Mouse (Mus musculus) adrenal gland, adult 18-20 months (tissue): ENCODE results near the gene Plppr4. TPM values are rescaled to one million over a fixed set of nuclear protein-coding genes. Genes with fewer than 3 reads are reported as not detected.

Experiments used
- DNase-seq, 2 experiments: peaks; one replicate each; pipeline ENCODE4 v3.0.0; 2021 to 2022; ENCODE audit warnings: low spot score in 2 of 2
- long read RNA-seq, 2 experiments: library from polyadenylated mRNA; stranded (forward); transcript quantifications; one replicate each; pipeline ENCODE4 v2.0.0; 2021
- total RNA-seq, 2 experiments: library from RNA; stranded (reverse); gene quantifications; 1 replicate in 1 of 2; 2 replicates in 1 of 2; pipeline ENCODE4 v1.2.3; 2021

Gene Plppr4
- 1 to 10 TPM in 1 of 2 experiments, under 1 TPM in 1; 0.77 to 1.2 TPM for total RNA-seq
- long read RNA-seq, experiment 1: 0 reads
- long read RNA-seq, experiment 2, full-length matches to known transcripts: 3 of 3 reads
- long read RNA-seq, experiment 2, partial matches to known transcripts: 0 of 3 reads
- long read RNA-seq, experiment 2, other reads (novel, unspliced or antisense): 0 of 3 reads

DNA sequence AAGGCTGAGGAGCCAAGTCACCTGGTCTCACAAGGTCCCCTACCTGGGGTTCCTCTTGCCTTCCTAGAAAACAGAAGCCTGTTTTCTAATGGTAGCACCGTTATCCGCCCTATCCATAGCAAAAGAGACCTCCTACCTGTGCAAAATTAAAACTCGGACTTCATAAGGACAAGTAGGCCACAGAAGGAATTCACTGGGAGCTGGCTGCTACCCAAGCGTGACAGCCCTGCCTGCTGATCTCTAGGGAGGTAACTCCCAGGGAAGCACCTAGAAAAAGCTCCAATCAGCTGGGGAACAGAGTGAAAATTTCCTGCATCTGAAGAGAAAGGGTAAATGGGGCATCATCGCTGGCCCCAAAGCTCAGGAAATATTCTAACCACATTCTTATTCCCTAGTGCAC lies at the start of gene Plppr4:
Gene Plppr4, minus strand, starts transcription at position 349 of the 400 bp plus-strand sequence.
- DNase-seq: no peak

DNA sequence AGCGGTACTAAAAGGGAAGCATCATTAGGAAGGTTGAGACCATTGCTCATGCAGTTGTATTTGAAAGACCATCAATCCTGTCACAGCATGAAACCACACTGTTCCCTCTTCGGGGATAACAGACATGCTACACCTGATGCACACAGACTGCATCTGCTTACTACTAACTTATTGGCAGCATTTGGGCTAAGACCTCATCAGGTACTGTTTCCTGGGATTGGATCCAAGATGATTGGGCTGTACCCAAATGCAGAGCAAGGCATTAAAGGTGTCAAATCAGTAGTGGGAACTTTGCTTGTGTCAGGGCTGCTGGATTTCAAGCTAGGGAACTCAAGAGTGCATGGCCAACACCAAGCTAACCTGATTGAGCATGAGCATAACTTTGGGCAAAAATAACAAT lies 45.1 kb upstream of the Plppr4 start:
- DNase-seq: no peak

GRCm38 (mm10) chr3:117403740-117404139 lies 43.1 kb upstream of the Plppr4 start:
- no peak for DNase-seq

DNA sequence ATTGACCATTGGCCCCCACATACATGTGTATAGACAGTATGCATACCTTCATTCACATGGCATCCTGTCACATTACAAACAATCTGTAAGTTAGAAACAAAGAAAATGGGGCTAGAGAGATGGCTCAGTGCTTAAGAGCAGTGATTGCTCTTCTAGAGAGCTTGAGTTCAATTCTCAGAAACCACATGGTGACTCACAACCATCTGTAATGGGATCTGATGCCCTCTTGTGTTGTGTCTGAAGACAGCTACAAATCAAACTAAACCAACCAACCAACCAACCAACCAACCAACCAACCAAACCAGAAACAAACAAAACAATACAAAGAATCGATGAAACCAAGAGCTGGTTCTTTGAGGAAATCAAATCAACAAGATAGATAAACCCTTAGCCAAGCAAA lies 5.4 kb upstream of the Plppr4 start:
- DNase-seq: no peak

DNA sequence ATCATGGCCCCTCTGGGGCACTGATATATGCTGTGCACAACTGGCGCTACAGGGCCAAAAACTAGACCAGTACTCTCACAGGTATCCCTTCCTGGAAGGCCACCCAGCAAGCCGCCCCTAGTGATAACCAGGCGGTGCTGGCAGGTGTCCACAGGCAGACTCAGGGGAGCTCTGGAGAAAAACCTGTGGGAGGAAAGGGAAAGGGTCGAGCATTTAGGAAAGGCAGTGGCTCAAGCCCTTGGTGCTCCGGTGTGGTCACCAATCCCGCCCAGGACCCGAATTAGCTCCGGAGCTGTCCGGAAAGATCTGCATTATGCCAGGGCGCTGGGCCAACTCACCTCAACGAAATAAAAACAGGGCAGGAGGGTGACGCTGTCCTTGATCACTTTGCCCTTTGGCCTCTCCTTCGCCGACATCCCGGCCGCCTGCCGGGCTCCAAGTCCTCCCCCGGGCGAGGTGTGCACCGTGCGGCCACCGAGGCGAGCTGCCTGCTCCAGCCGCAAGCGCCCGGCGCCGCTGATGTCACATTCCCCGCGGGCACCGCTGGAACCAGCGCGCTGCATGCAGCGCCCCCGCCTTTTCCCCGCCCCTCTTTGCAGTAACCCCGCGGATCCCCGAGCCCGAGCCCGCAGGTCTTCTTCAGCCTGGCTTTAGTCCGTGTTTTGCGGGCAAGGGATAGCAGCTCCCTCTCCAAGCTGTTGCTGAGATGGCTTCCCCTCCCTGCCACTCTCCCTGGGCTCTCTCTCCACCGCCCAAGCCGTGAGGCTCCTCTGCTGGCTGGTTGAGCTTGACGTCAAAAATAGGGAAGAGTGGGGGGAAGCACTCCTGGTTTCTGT lies 772 bp downstream of the Plppr4 start:
- DNase-seq: peak; percentile 36 to 41

- no peak for DNase-seq
Observed at GRCm38 (mm10) chr3:117358981-117359628, 1.6 kb downstream of the Plppr4 start.

DNA sequence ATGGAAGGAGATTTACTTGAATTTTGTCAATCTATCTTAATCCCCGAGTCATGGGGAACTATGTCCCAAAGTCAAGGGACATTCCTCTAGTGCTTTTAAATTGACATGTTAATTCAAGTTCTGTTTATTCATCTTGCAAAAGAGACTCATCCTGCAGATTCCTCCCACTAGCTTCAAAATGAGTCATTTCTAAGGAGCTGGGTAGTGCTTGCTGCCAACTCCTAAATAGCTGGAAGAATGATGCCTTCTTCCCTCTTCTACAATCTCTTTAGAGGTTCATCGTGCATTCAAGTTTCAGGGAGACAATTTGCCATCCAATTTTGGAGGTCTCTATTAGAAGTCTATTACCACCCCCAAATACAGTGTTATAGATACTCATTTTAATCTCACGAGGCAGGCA lies 3.3 kb downstream of the Plppr4 start:
- no peak for DNase-seq

DNA sequence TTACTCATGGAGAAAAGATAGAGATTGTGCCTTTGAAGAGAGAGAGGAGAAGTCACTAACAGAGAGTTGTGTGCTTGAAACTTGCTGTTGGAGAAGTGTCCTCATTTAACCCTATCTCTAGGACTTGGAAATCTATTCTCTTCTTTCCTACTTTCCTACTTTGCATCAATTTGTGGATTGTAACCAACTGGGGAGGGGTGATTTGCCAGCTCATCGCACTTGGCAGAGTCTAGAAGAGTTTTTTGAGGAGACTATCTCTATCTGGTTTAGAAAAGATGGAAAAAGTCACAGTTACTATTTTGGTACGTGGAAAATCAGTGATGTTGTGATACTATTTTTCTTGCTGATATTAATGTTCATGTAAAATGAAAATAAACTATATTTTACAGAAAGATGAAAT lies 6.7 kb downstream of the Plppr4 start:
- DNase-seq: no peak

DNA sequence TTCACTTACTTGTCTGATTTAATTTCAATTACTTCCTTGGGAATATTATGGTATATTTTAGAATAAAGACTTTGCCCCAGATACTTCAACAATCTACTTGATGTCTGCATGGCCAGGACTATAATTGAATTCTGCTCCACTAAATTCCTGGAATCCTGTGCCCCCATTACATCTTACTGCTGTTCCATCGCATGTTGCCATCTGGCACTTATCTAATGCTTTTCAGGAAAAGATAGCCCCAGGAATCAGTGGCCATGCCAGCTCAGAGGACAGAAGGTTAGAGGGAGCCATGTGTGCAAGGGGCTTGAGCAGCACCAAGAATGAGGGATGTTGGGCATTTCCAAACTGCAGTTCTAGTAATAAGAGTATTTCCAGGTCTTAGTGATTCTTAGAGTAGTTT lies 14.3 kb downstream of the Plppr4 start:
- no peak for DNase-seq

DNA sequence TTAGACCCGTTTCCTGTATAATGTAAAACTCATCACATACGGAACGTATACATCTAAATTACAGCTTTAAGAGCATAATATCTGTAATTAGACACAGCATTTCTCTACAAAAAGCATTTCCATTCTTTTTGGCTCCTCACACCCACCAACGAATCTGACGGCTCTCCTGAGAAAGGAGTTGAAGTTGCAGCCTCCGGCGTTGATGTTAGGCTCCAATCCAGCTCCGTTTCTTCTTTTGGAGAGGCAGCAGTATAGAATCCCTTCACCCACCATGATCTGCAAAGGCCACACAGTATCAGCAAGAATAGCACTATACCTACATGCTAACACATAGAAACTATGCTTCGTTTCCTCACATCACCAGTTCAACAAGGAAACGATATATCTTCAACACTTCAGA lies 29.2 kb downstream of the Plppr4 start:
- DNase-seq: no peak

- DNase-seq: no peak
Observed at GRCm38 (mm10) chr3:117329485-117329884, 31.2 kb downstream of the Plppr4 start.

GRCm38 (mm10) chr3:117326551-117326950 lies 34.1 kb downstream of the Plppr4 start:
- DNase-seq: no peak

DNA sequence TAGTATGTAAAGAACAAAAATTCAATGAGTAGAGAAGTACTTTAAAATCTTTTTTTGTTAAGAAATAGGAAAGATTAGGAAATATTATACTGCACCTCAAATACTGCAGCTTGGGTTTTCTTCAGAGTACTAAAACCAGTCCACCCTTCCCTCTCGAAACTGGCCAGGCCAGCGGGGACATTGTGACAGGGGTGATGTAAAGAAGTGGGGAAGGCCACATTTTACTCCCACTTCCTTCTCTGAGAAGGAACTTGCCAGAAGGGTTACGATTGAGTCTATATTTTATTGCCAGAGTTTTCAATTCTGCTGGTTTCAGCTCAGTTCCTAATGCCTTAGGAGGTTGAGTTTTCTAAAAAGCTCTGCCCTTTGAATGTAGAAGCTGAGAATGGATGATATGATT lies 41.0 kb downstream of the Plppr4 start:
- DNase-seq: no peak

DNA sequence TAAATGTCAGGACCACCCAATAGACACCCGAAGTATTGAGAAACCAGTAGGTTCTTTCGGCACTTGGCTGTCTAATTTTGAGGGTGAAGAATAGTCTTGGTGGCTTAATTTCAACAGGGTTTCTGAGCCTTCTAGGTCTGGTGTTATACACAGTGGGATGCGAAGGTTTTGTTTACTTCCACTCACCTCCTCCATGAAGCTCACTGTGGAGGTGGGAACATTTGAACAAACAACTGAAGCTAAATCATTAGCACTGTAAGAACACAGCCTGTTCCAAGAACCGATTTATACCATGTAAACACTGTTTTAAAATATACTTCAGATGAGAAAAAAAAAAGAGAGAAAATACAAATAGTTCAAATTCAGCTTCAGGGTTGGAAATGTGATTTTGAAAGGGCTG lies 47.3 kb downstream of the Plppr4 start:
- DNase-seq: no peak

DNA sequence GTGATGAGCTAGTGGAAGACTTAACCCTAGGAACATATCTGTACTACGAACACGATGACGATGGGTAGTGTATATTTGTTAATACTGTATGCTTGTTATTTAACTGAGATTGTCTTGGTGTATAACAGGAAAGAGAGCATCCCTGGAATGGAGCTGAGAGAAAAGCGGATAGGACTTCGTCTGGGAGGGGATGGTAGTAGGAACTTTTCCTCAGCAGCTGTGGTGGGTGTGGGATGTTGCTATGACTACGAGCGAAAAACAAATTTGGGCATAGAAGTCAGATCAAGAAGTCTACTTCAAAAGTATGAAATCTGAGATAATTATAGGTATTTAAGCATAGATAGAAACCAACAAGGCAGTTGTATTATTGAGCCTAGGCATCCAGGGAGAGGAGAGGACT lies 48.6 kb downstream of the Plppr4 start:
- DNase-seq: no peak

- no peak for DNase-seq
Observed at GRCm38 (mm10) chr3:117310801-117311368, 49.8 kb downstream of the Plppr4 start.

DNA sequence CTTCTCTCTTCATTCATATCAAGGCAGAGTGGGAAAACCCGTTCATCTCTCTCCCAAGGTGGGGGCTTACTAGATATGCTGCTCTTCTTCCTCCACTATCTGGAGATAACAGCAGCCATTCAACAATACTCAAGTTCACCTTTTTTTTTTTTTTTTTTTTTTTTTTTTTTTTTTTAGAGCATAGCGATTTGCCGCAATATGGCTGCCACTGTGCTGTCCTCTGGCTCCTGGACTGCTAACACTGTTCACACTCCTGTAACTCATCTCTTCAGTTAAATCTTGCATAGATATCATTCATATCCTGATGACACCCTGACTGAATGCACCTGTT lies 51.1 kb downstream of the Plppr4 start:
- no peak for DNase-seq

GRCm38 (mm10) chr3:117308895-117309579 lies 51.6 kb downstream of the Plppr4 start:
- DNase-seq: no peak

DNA sequence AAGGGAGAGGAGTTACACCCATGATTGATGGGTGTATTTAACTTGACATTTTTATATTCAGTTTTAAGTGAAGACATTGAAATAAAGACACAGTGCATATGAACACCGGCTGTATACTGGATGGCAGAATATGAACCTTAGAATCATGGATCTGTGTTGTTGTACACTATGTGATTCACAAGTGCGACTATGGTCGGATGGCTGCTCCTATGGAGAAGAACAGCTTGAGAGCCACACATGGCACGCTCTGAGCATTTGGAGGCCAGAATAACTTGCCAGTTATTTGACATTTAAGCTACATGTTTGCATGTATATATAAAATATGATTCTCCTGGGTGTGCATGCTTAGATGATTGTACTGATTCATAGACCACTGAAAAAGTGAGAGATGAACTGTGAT lies 53.1 kb downstream of the Plppr4 start:
- DNase-seq: no peak

- no peak for DNase-seq
Observed at GRCm38 (mm10) chr3:117304037-117304436, 56.6 kb downstream of the Plppr4 start.

GRCm38 (mm10) chr3:117300735-117301271 lies 59.9 kb downstream of the Plppr4 start:
- no peak for DNase-seq
